Mouse (Mus musculus): ENCODE data around the gene Zfp658.

- no peak for TF ChIP-seq GATA1 (IDR thresholded peaks at IDR 0.05; ENCODE audit: borderline replicate concordance, low read length)
- no peak for TF ChIP-seq FLI1 (IDR thresholded peaks at IDR 0.05; ENCODE audit: low read length)
These were observed 7.5 kb upstream of the Zfp658 start for GRCm38 (mm10) chr7:43554550-43554949.
